Mouse (Mus musculus) ES-E14 (cell line): ENCODE measurements at regions not wholly inside any gene's neighbourhood (a gene's known extent, or its start where the extent isn't known, plus 50 kb on each side); places are given as distances from the start of the nearest gene placed in this dataset.

ENCODE experiments used
- CHD2 ChIP-seq: IDR thresholded peaks from 2 replicates; pipeline ENCODE4 v1.6.1; 2014; ENCODE audit warnings: mild to moderate bottlenecking, low read depth, low read length, inconsistent platforms
- HCFC1 ChIP-seq: IDR thresholded peaks from 2 replicates; pipeline ENCODE4 v1.6.1; 2012; ENCODE audit warnings: low read length, inconsistent platforms, borderline replicate concordance; ENCODE audit not compliant: insufficient read depth
- MAFK ChIP-seq: IDR thresholded peaks from 2 replicates; pipeline ENCODE4 v1.6.1; 2014; ENCODE audit warnings: mild to moderate bottlenecking, low read depth, low read length, inconsistent platforms; ENCODE audit not compliant: insufficient read depth
- ZC3H11A ChIP-seq: IDR thresholded peaks from 2 replicates; pipeline ENCODE4 v1.6.1; 2012; ENCODE audit warnings: low read depth, mild to moderate bottlenecking, inconsistent platforms, low read length, borderline replicate concordance
- ZNF384 ChIP-seq: IDR thresholded peaks from 2 replicates; pipeline ENCODE4 v1.6.1; 2012; ENCODE audit warnings: low read depth, low read length, inconsistent platforms

DNA sequence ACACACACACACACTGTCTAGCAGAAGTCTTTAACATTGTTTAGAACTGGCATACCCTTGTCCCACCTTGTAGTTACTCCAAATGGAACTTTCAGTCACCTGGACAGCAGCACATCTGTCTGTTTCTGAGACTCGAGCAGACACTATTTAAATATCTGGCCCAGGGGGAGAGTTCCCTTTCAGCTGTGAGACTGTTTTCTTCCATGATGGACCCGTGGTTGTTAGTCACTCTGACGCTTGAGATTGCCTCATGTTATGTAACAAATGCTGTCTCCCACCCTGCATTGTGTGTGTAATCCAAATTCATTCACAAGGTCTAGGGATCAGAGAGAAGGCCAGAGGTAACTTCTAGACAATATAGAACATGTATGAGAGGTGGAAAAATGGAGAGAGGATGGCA, 174.2 kb downstream of the Otol1 start:
- no peak for TF ChIP-seq MAFK
- no peak for TF ChIP-seq ZNF384
- no peak for TF ChIP-seq ZC3H11A
- TF ChIP-seq CHD2: no peak
- TF ChIP-seq HCFC1: no peak
